Mouse (Mus musculus): ENCODE results near the gene Nfix. TPM values are rescaled to one million over a fixed set of nuclear protein-coding genes. Genes with fewer than 3 reads are reported as not detected.

Gene Nfix
- total and polyA plus RNA-seq, 2 experiments from 2014 or later: 92.5 to 123 TPM

DNA sequence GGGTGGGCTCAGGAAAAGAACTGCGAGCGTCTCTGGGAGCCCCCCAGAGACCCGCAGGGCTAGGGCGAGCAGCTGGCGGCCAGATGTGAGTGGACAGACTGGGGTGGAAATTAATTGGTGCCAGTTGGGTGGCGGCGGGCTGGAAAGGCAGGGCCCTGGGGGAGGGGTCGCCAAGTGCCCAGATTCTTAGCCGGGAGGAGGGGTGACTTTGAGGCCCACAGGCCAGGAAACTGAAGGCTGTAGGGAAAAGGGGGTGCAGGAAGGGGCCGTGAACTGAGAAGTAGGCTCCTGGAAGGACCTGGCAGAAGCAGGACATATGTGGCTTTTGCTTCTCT lies 144.0 kb downstream of the Nfix start:
- H3K27me3 ChIP-seq (ENCODE audit: insufficient read depth, low read length): no peaks in the 10 kb centered on the region
- H3K9ac ChIP-seq (replicated peaks; ENCODE audit: low read length): peak overlapping the region; percentile 33
- no peak for TF ChIP-seq CTCF (IDR thresholded peaks at IDR 0.05; ENCODE audit: low read depth)
- H3K4me2 ChIP-seq (ENCODE audit: low read depth, low read length): peak overlapping the region; percentile 53
- no peak for DNase-seq (ENCODE audit: low spot score)
- peak overlapping the region; percentile 24 for H3K4me3 ChIP-seq (ENCODE audit: low read length)
- 4% methylated on average over 10 of the region's 10 CpGs for WGBS
- no peaks in the 10 kb centered on the region for H3K36me3 ChIP-seq (ENCODE audit: insufficient read depth, low read length)
- peak overlapping the region; percentile 76 for H3K27ac ChIP-seq
- peaks cover 6% of the 10 kb centered on the region; the same call in 1 of the 2 replicates for H3K4me1 ChIP-seq (ENCODE audit: insufficient read depth, low read length)
- H3K9me3 ChIP-seq (ENCODE audit: low read length): no peaks in the 10 kb centered on the region
- ATAC-seq: no peak

DNA sequence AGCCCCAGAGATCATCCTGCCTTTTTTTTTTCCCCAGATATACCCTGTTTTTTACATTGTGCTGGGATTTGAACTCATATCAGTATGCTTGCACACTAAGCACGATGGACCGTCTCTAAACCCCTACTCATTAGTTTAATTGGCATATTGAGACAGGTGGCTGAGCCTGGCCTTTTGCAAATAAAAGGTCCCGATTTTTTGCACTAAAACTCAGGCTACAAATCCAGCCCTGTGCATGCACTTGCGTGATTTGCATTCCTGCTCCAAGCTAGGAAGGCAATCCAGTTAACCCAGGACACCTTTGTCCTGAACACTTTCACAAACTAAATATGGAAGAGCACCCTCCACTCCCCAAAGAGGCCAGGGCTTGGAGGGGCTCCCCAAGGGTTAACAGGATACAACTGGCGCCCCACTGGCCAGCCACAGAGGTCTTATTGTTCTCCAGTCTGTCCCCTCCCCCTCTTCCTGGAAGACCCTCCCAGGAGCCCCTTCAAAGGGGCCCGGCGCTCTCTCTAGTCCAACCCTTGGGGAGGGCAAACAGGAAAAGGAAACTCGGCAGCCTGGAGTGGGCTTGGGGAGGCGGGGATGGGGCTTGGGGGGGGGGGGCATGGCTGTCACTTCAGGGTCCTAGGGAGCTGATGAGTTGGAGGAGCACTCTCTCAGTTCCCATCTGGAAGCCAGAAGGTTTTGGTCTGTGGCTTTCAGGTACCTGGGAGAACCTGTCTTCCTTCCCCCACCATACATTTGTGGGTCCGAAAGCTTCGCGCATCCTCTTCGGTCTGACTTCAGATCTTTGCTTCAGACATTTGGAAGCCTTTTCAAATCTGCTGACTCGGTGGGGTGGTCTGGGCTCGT lies 144.6 kb downstream of the Nfix start:
- peak overlapping the region; percentile 53 for H3K4me2 ChIP-seq (ENCODE audit: low read depth, low read length)
- DNase-seq (ENCODE audit: low spot score) (peak; percentile 75), ATAC-seq (peak; percentile 85)
- H3K4me3 ChIP-seq (ENCODE audit: low read length): peak overlapping the region; percentile 24
- peak overlapping the region; percentile 33 for H3K9ac ChIP-seq (replicated peaks; ENCODE audit: low read length)
- no peaks in the 10 kb centered on the region for H3K36me3 ChIP-seq (ENCODE audit: insufficient read depth, low read length)
- TF ChIP-seq CTCF (IDR thresholded peaks at IDR 0.05; ENCODE audit: low read depth): no peak
- WGBS: 8% methylated on average over 15 of the region's 15 CpGs
- H3K9me3 ChIP-seq (ENCODE audit: low read length): no peaks in the 10 kb centered on the region
- peak overlapping the region; percentile 76 for H3K27ac ChIP-seq
- 0 out of 2 replicates have a peak, but pooled peaks cover under 1% of the 10 kb centered on the region for H3K4me1 ChIP-seq (ENCODE audit: insufficient read depth, low read length)
- no peaks in the 10 kb centered on the region for H3K27me3 ChIP-seq (ENCODE audit: insufficient read depth, low read length)

DNA sequence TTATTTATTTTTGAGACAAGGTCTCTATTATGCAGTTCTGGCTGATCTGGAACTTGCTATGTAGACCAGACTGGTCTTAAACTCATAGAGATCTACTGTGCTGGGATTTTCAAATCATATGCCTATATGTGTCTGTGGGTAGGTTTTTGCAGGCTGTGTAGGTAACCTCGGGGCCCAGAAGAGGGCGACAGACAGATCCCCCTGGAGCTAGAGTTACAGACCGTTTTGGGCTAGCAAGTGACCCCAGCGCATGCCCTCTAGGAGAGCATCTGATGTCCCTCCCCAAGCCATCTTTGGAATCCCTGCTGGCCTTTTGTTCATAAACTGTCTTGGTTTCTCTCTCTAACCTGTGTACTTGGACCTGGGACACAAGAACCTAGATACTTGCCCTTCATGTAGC lies 145.5 kb downstream of the Nfix start:
- no peaks in the 10 kb centered on the region for H3K4me1 ChIP-seq (ENCODE audit: insufficient read depth, low read length)
- no peak overlapping the region for H3K4me3 ChIP-seq (ENCODE audit: low read length)
- TF ChIP-seq CTCF (IDR thresholded peaks at IDR 0.05; ENCODE audit: low read depth): peak; percentile 46
- ATAC-seq (no peak), DNase-seq (ENCODE audit: low spot score) (no peak)
- H3K4me2 ChIP-seq (ENCODE audit: low read depth, low read length): no peak overlapping the region
- WGBS: 33% methylated on average over 4 of the region's 4 CpGs
- no peaks in the 10 kb centered on the region for H3K36me3 ChIP-seq (ENCODE audit: insufficient read depth, low read length)
- no peaks in the 10 kb centered on the region for H3K9me3 ChIP-seq (ENCODE audit: low read length)
- peak overlapping the region; percentile 76; the same call in 1 of the 2 replicates for H3K27ac ChIP-seq
- H3K9ac ChIP-seq (replicated peaks; ENCODE audit: low read length): no peak overlapping the region
- H3K27me3 ChIP-seq (ENCODE audit: insufficient read depth, low read length): no peaks in the 10 kb centered on the region

DNA sequence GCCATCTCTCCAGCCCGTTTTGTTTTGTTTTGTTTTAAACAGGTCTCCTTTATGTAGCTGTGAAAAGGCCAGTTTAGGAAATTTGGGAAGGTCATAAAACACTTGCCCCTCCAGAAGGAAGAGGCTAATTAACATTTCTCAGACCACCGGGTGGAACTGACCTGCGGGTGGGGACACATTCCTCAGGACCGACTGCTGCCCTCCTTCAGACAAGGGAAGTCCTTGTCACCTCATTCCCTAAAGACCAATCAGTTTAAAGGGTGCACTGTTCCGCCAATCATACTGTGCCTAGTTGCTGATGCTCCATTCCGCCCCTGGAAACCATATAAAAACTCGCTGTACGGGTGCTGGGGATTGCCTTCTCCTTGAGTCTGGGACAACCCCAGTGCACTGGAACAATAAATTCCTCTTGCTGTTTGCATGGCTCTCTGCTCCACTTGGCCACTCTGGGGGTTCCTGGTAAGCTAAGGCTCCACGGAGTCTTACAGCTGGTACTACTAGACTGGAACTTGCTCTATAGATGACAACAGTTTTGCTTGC lies 147.0 kb downstream of the Nfix start:
- Histone ChIP-seq H3K9me3 (ENCODE audit: low read length) (no peaks in the 10 kb centered on the region), H3K36me3 (ENCODE audit: insufficient read depth, low read length) (no peaks in the 10 kb centered on the region), H3K4me2 (ENCODE audit: low read depth, low read length) (no peak overlapping the region), H3K4me3 (ENCODE audit: low read length) (no peak overlapping the region), H3K9ac (replicated peaks; ENCODE audit: low read length) (no peak overlapping the region), H3K27me3 (ENCODE audit: insufficient read depth, low read length) (no peaks in the 10 kb centered on the region), H3K27ac (no peak overlapping the region), H3K4me1 (ENCODE audit: insufficient read depth, low read length) (no peaks in the 10 kb centered on the region)
- TF ChIP-seq CTCF (IDR thresholded peaks at IDR 0.05; ENCODE audit: low read depth): no peak
- no peak for DNase-seq (ENCODE audit: low spot score)
- 54% methylated on average over 9 of the region's 9 CpGs for WGBS
- no peak for ATAC-seq

DNA sequence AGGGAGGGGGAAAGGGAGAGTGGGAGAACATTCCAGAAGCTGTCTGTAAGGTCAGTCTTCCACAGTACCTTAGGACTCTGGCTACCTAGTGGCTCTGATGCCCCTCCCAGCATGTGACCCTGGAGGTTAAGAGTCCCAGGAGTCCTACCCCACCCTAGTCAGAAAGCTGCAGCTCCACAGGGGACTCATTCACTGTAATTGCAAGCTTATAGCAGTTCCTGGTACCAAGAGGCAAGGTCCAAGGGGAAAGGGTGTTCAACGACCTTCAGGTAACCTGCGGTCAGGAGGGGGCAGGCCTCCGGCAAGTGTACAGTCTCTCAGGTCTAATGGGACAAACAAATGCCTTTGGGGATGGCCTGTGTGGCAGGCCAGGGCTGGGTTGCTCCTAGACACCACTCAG lies 149.9 kb downstream of the Nfix start:
- no peak overlapping the region for H3K4me2 ChIP-seq (ENCODE audit: low read depth, low read length)
- no peak for TF ChIP-seq CTCF (IDR thresholded peaks at IDR 0.05; ENCODE audit: low read depth)
- ATAC-seq: peak; percentile 21; the same call in 1 of the 2 replicates
- no peak overlapping the region for H3K9ac ChIP-seq (replicated peaks; ENCODE audit: low read length)
- no peaks in the 10 kb centered on the region for H3K36me3 ChIP-seq (ENCODE audit: insufficient read depth, low read length)
- 0 out of 2 replicates have a peak, but pooled peaks cover 6% of the 10 kb centered on the region for H3K4me1 ChIP-seq (ENCODE audit: insufficient read depth, low read length)
- no peaks in the 10 kb centered on the region for H3K9me3 ChIP-seq (ENCODE audit: low read length)
- DNase-seq (ENCODE audit: low spot score): no peak
- H3K4me3 ChIP-seq (ENCODE audit: low read length): no peak overlapping the region
- H3K27me3 ChIP-seq (ENCODE audit: insufficient read depth, low read length): no peaks in the 10 kb centered on the region
- WGBS: 31% methylated on average over 3 of the region's 3 CpGs
- peak overlapping the region; percentile 60; the same call in 1 of the 2 replicates for H3K27ac ChIP-seq

Other genes with a start within 250 kb of the Nfix start
- gene Ier2, start 137.5 kb downstream of the Nfix start, total RNA-seq (2014; rRNA removed): 12.5 and 13.3 TPM in 2 replicates
- 20.9 TPM in 2 replicates for gene Ier2, start 137.5 kb downstream of the Nfix start, polyA plus RNA-seq (2015; fragmentation: Nextera tagmentation; extraction: Ambion mirVana)
- gene Trmt1, start 114.0 kb downstream of the Nfix start, total RNA-seq (2014; rRNA removed): 69.5 and 93.3 TPM in 2 replicates
- gene Trmt1, start 114.0 kb downstream of the Nfix start, polyA plus RNA-seq (2015; fragmentation: Nextera tagmentation; extraction: Ambion mirVana): 71.2 and 79.2 TPM in 2 replicates
- 110 and 129 TPM in 2 replicates for gene Nacc1, start 112.5 kb downstream of the Nfix start, total RNA-seq (2014; rRNA removed)
- 13.8 and 14.9 TPM in 2 replicates for gene Nacc1, start 112.5 kb downstream of the Nfix start, polyA plus RNA-seq (2015; fragmentation: Nextera tagmentation; extraction: Ambion mirVana)
- 1.7 and 7.8 TPM in 2 replicates for gene Lyl1, start 98.9 kb downstream of the Nfix start, total RNA-seq (2014; rRNA removed)
- 2.0 and 2.3 TPM in 2 replicates for gene Lyl1, start 98.9 kb downstream of the Nfix start, polyA plus RNA-seq (2015; fragmentation: Nextera tagmentation; extraction: Ambion mirVana)
- gene G430095P16Rik, start 77.3 kb downstream of the Nfix start, total RNA-seq (2014; rRNA removed): 1.2 TPM in 1 of 2 replicates, not detected in the other
- gene G430095P16Rik, start 77.3 kb downstream of the Nfix start, polyA plus RNA-seq (2015; fragmentation: Nextera tagmentation; extraction: Ambion mirVana): 1.1 and 1.7 TPM in 2 replicates
- 6.6 and 7.2 TPM in 2 replicates for gene Dand5, start 22.5 kb upstream of the Nfix start, total RNA-seq (2014; rRNA removed)
- 12.3 and 12.5 TPM in 2 replicates for gene Dand5, start 22.5 kb upstream of the Nfix start, polyA plus RNA-seq (2015; fragmentation: Nextera tagmentation; extraction: Ambion mirVana)
- 33.0 and 34.1 TPM in 2 replicates for gene Gadd45gip1, start 31.2 kb upstream of the Nfix start, total RNA-seq (2014; rRNA removed)
- gene Gadd45gip1, start 31.2 kb upstream of the Nfix start, polyA plus RNA-seq (2015; fragmentation: Nextera tagmentation; extraction: Ambion mirVana): 43.4 and 45.3 TPM in 2 replicates
- gene Rad23a, start 40.3 kb upstream of the Nfix start, total RNA-seq (2014; rRNA removed): 62.5 and 68.1 TPM in 2 replicates
- 90.6 and 98.0 TPM in 2 replicates for gene Rad23a, start 40.3 kb upstream of the Nfix start, polyA plus RNA-seq (2015; fragmentation: Nextera tagmentation; extraction: Ambion mirVana)
- 350 and 359 TPM in 2 replicates for gene Calr, start 46.6 kb upstream of the Nfix start, total RNA-seq (2014; rRNA removed)
- gene Calr, start 46.6 kb upstream of the Nfix start, polyA plus RNA-seq (2015; fragmentation: Nextera tagmentation; extraction: Ambion mirVana): 418 and 457 TPM in 2 replicates
- 77.5 and 86.1 TPM in 2 replicates for gene Farsa, start 56.6 kb upstream of the Nfix start, total RNA-seq (2014; rRNA removed)
- 87.4 and 89.8 TPM in 2 replicates for gene Farsa, start 56.6 kb upstream of the Nfix start, polyA plus RNA-seq (2015; fragmentation: Nextera tagmentation; extraction: Ambion mirVana)
- 11.8 and 14.0 TPM in 2 replicates for gene Syce2, start 71.8 kb upstream of the Nfix start, total RNA-seq (2014; rRNA removed)
- gene Syce2, start 71.8 kb upstream of the Nfix start, polyA plus RNA-seq (2015; fragmentation: Nextera tagmentation; extraction: Ambion mirVana): 62.1 and 64.4 TPM in 2 replicates
- 24.9 and 37.8 TPM in 2 replicates for gene Gcdh, start 93.6 kb upstream of the Nfix start, total RNA-seq (2014; rRNA removed)
- 36.5 and 41.3 TPM in 2 replicates for gene Gcdh, start 93.6 kb upstream of the Nfix start, polyA plus RNA-seq (2015; fragmentation: Nextera tagmentation; extraction: Ambion mirVana)
- gene Klf1, start 101.6 kb upstream of the Nfix start, total RNA-seq (2014; rRNA removed): 1.2 TPM in 1 of 2 replicates, not detected in the other
- 0.34 and 0.98 TPM in 2 replicates for gene Klf1, start 101.6 kb upstream of the Nfix start, polyA plus RNA-seq (2015; fragmentation: Nextera tagmentation; extraction: Ambion mirVana)
- 15.0 and 24.5 TPM in 2 replicates for gene Dnase2a, start 108.2 kb upstream of the Nfix start, total RNA-seq (2014; rRNA removed)
- gene Dnase2a, start 108.2 kb upstream of the Nfix start, polyA plus RNA-seq (2015; fragmentation: Nextera tagmentation; extraction: Ambion mirVana): 8.6 and 8.8 TPM in 2 replicates
- gene Mast1, start 137.0 kb upstream of the Nfix start, total RNA-seq (2014; rRNA removed): 70.9 and 83.0 TPM in 2 replicates
- 61.9 and 69.5 TPM in 2 replicates for gene Mast1, start 137.0 kb upstream of the Nfix start, polyA plus RNA-seq (2015; fragmentation: Nextera tagmentation; extraction: Ambion mirVana)
- gene Rtbdn, start 146.6 kb upstream of the Nfix start, total RNA-seq (2014; rRNA removed): 5.8 and 11.6 TPM in 2 replicates
- gene Rtbdn, start 146.6 kb upstream of the Nfix start, polyA plus RNA-seq (2015; fragmentation: Nextera tagmentation; extraction: Ambion mirVana): 3.5 and 4.1 TPM in 2 replicates
- gene Gm49661, start 169.1 kb upstream of the Nfix start, total RNA-seq (2014; rRNA removed): not detected in 2 replicates
- not detected in 2 replicates for gene Gm49661, start 169.1 kb upstream of the Nfix start, polyA plus RNA-seq (2015; fragmentation: Nextera tagmentation; extraction: Ambion mirVana)
- gene Prdx2, start 169.2 kb upstream of the Nfix start, total RNA-seq (2014; rRNA removed): 688 and 763 TPM in 2 replicates
- 925 and 937 TPM in 2 replicates for gene Prdx2, start 169.2 kb upstream of the Nfix start, polyA plus RNA-seq (2015; fragmentation: Nextera tagmentation; extraction: Ambion mirVana)
- gene Rnaseh2a, start 169.4 kb upstream of the Nfix start, total RNA-seq (2014; rRNA removed): 37.3 and 45.9 TPM in 2 replicates
- 59.0 and 59.7 TPM in 2 replicates for gene Rnaseh2a, start 169.4 kb upstream of the Nfix start, polyA plus RNA-seq (2015; fragmentation: Nextera tagmentation; extraction: Ambion mirVana)
- 16.9 and 17.8 TPM in 2 replicates for gene Junb, start 178.4 kb upstream of the Nfix start, total RNA-seq (2014; rRNA removed)
- gene Junb, start 178.4 kb upstream of the Nfix start, polyA plus RNA-seq (2015; fragmentation: Nextera tagmentation; extraction: Ambion mirVana): 6.3 and 7.9 TPM in 2 replicates
- gene Hook2, start 190.3 kb upstream of the Nfix start, total RNA-seq (2014; rRNA removed): 18.9 and 19.0 TPM in 2 replicates
- 29.7 and 33.4 TPM in 2 replicates for gene Hook2, start 190.3 kb upstream of the Nfix start, polyA plus RNA-seq (2015; fragmentation: Nextera tagmentation; extraction: Ambion mirVana)
- not detected in 2 replicates for gene Best2, start 214.2 kb upstream of the Nfix start, total RNA-seq (2014; rRNA removed)
- 0.09 and 0.26 TPM in 2 replicates for gene Best2, start 214.2 kb upstream of the Nfix start, polyA plus RNA-seq (2015; fragmentation: Nextera tagmentation; extraction: Ambion mirVana)
- gene Asna1, start 224.9 kb upstream of the Nfix start, total RNA-seq (2014; rRNA removed): 165 and 172 TPM in 2 replicates
- 149 and 150 TPM in 2 replicates for gene Asna1, start 224.9 kb upstream of the Nfix start, polyA plus RNA-seq (2015; fragmentation: Nextera tagmentation; extraction: Ambion mirVana)
- 220 and 238 TPM in 2 replicates for gene Trir, start 226.5 kb upstream of the Nfix start, total RNA-seq (2014; rRNA removed)
- 146 and 152 TPM in 2 replicates for gene Trir, start 226.5 kb upstream of the Nfix start, polyA plus RNA-seq (2015; fragmentation: Nextera tagmentation; extraction: Ambion mirVana)
- gene Tnpo2, start 236.6 kb upstream of the Nfix start, total RNA-seq (2014; rRNA removed): 174 and 183 TPM in 2 replicates
- gene Tnpo2, start 236.6 kb upstream of the Nfix start, polyA plus RNA-seq (2015; fragmentation: Nextera tagmentation; extraction: Ambion mirVana): 48.1 and 49.1 TPM in 2 replicates

All from hindbrain, postnatal 0 days (tissue).